In the genomic region with DNA sequence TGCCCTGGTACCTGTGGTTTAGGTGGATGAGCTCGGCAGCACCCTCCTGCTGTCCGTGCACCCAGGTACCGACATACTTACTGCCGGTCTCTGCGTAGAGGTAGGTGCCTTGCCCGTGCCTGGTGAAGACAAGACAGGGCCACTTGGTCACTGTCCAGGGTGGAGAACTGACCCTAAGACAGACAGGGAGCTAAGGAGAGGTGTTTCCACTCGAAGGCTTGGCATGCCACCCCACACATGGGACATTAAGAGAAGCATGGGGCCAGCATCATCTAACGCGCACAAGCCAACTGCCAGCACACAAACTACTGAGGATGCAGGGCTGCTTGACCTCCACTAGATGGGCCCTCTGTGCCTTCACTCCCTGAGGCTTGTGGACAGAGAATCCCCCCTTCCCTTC, we compare ENCODE assay signal across 28 mouse cellular contexts. TPM values are rescaled to one million over a fixed set of nuclear protein-coding genes. Genes with fewer than 3 reads are reported as not detected.
A peak's percentile ranks its signal among the peaks of the same experiment; 100 is the strongest.
DNase-seq lines count a peak whose midpoint lies in the region; ATAC-seq and TF ChIP-seq lines count a peak whose summit lies in the region.
"Had no signal": no experiment of that assay in that cellular context is flagged by ENCODE, and none has a peak within 500 bp of the region (broad histone marks: within the 10 kb centered on the region; RNA-seq: fewer than 3 reads in every experiment).

No protein-coding gene starts in this region.

- peak overlapping the region; percentile 96 for H3K27ac ChIP-seq in ES-Bruce4 (ENCODE audit: insufficient read depth, low read length)
- peak overlapping the region; percentile 20 for H3K27ac ChIP-seq in bone marrow, adult 2 months (ENCODE audit: control insufficient read depth, insufficient read depth, low read depth, low read length, poor library complexity)
- H3K27ac ChIP-seq in midbrain, postnatal 0 days (ENCODE audit: low read depth, low read length), result no peak overlapping the region
- H3K27ac ChIP-seq: forebrain, embryonic 10.5 days; forebrain, embryonic 13.5 days; heart, embryonic 15.5 days; hindbrain, embryonic 12.5 days; hindbrain, embryonic 15.5 days had no signal

- no peak for TF ChIP-seq CTCF in E14TG2a.4 (conservative IDR thresholded peaks at IDR 0.05; ENCODE audit: low read length)
- peak; percentile 14 for TF ChIP-seq CTCF in ES-Bruce4 (IDR thresholded peaks at IDR 0.05; ENCODE audit: low read depth, low read length)
- TF ChIP-seq CTCF in bone marrow, adult 2 months (IDR thresholded peaks at IDR 0.05; ENCODE audit: control insufficient read depth, insufficient read depth, low read length), result 0 out of 2 replicates have a peak, but pooled peaks have one; percentile 10
- TF ChIP-seq CTCF in midbrain, postnatal 0 days (IDR thresholded peaks at IDR 0.05), result no peak

- 88% methylated on average over 9 of the region's 9 CpGs for WGBS in bone marrow, adult 2 months
- WGBS in midbrain, postnatal 0 days, result 94% methylated on average over 9 of the region's 9 CpGs

- no peak for TF ChIP-seq POLR2A in ES-Bruce4 (IDR thresholded peaks at IDR 0.05; ENCODE audit: insufficient read depth, low read length)
- no peak for TF ChIP-seq POLR2A in bone marrow, adult 2 months (IDR thresholded peaks at IDR 0.05; ENCODE audit: borderline replicate concordance, control insufficient read depth, low read depth, low read length)

- 0 out of 2 replicates have a peak, but pooled peaks have one; percentile 2 for TF ChIP-seq EP300 in ES-Bruce4 (IDR thresholded peaks at IDR 0.05; ENCODE audit: insufficient read depth, low read depth, low read length)

- DNase-seq in heart, adult 11 months, result peak; percentile 92
- DNase-seq in heart, postnatal 25 days (ENCODE audit: low spot score), result no peak
- no peak for DNase-seq in embryo, embryonic 11 days
- DNase-seq in midbrain, postnatal 0 days (ENCODE audit: low spot score), result no peak
- DNase-seq: adrenal gland, postnatal 25 days; cerebellum, adult 11 months; cerebellum, adult 8-10 months; cerebellum, postnatal 10 days; cerebellum, postnatal 36 days; gastrocnemius, postnatal 14 days; heart, adult 18-20 months; heart, postnatal 4 days; kidney, adult 2 months had no signal

- H3K36me3 ChIP-seq in E14TG2a.4 (ENCODE audit: insufficient read depth, low read length) (no peaks in the 10 kb centered on the region), ES-Bruce4 (ENCODE audit: control insufficient read depth, insufficient read depth, low read length, poor library complexity, severe bottlenecking) (no peaks in the 10 kb centered on the region)
- no peaks in the 10 kb centered on the region for H3K36me3 ChIP-seq in midbrain, postnatal 0 days (ENCODE audit: insufficient read depth, low read length)
- H3K36me3 ChIP-seq: forebrain, embryonic 10.5 days; heart, embryonic 12.5 days; heart, embryonic 15.5 days; hindbrain, embryonic 12.5 days; hindbrain, embryonic 15.5 days had no signal

- no peak overlapping the region for H3K4me2 ChIP-seq in midbrain, postnatal 0 days (ENCODE audit: low read depth, low read length, poor library complexity, severe bottlenecking)
- H3K4me2 ChIP-seq: forebrain, embryonic 13.5 days; heart, embryonic 12.5 days; heart, embryonic 15.5 days; hindbrain, embryonic 12.5 days; hindbrain, embryonic 15.5 days had no signal

- H3K4me3 ChIP-seq in E14TG2a.4 (replicated peaks; ENCODE audit: low read length) (peak overlapping the region; percentile 50), ES-Bruce4 (ENCODE audit: low read depth, low read length) (no peak overlapping the region)
- no peak overlapping the region for H3K4me3 ChIP-seq in bone marrow, adult 2 months (replicated peaks; ENCODE audit: control insufficient read depth, low read depth, low read length)
- no peak overlapping the region for H3K4me3 ChIP-seq in midbrain, postnatal 0 days (ENCODE audit: low read depth, low read length)
- H3K4me3 ChIP-seq: forebrain, embryonic 10.5 days; forebrain, embryonic 13.5 days; heart, embryonic 12.5 days; heart, embryonic 15.5 days; hindbrain, embryonic 12.5 days; hindbrain, embryonic 15.5 days had no signal

- no peaks in the 10 kb centered on the region for H3K27me3 ChIP-seq in E14TG2a.4 (ENCODE audit: insufficient read depth, low read length)
- H3K27me3 ChIP-seq in ES-Bruce4 (ENCODE audit: control insufficient read depth, insufficient read depth, low read length, poor library complexity, severe bottlenecking), result no peaks in the 10 kb centered on the region
- no peaks in the 10 kb centered on the region for H3K27me3 ChIP-seq in midbrain, postnatal 0 days (ENCODE audit: insufficient read depth, low read length)
- H3K27me3 ChIP-seq: forebrain, embryonic 13.5 days; heart, embryonic 12.5 days; heart, embryonic 15.5 days; hindbrain, embryonic 12.5 days; hindbrain, embryonic 15.5 days had no signal

- H3K4me1 ChIP-seq in E14TG2a.4 (replicated peaks; ENCODE audit: low read depth, low read length), result peaks cover 91% of the 10 kb centered on the region
- H3K4me1 ChIP-seq in ES-Bruce4 (ENCODE audit: control insufficient read depth, insufficient read depth, low read length), result peaks cover 17% of the 10 kb centered on the region
- H3K4me1 ChIP-seq in bone marrow, adult 2 months (ENCODE audit: control insufficient read depth, insufficient read depth, low read length), result peaks cover 17% of the 10 kb centered on the region
- no peaks in the 10 kb centered on the region for H3K4me1 ChIP-seq in midbrain, postnatal 0 days (ENCODE audit: insufficient read depth, low read length)
- H3K4me1 ChIP-seq: forebrain, embryonic 13.5 days; heart, embryonic 15.5 days had no signal

- intact Hi-C loops in heart, postnatal 25 days (cut with DNase I), result no loop called here

- H3K9me3 ChIP-seq in E14TG2a.4 (ENCODE audit: low read length) (no peaks in the 10 kb centered on the region), ES-Bruce4 (replicated peaks; ENCODE audit: control insufficient read depth, insufficient read depth, low read length, poor library complexity, severe bottlenecking) (no peaks in the 10 kb centered on the region)
- no peaks in the 10 kb centered on the region for H3K9me3 ChIP-seq in midbrain, postnatal 0 days (ENCODE audit: low read length)
- H3K9me3 ChIP-seq: forebrain, embryonic 10.5 days; forebrain, embryonic 13.5 days; heart, embryonic 12.5 days; heart, embryonic 15.5 days; hindbrain, embryonic 12.5 days; hindbrain, embryonic 15.5 days had no signal

- ATAC-seq in midbrain, postnatal 0 days (ENCODE audit: low FRiP score), result no peak
- ATAC-seq: activated CD4-positive, CD25-positive, alpha-beta regulatory T cell, adult 4 months; forebrain, embryonic 13.5 days; forebrain, embryonic 16.5 days; intestine, postnatal 0 days had no signal

- H3K9ac ChIP-seq in ES-Bruce4 (ENCODE audit: low read depth, poor library complexity, severe bottlenecking), result no peak overlapping the region
- no peak overlapping the region for H3K9ac ChIP-seq in midbrain, postnatal 0 days (replicated peaks; ENCODE audit: low read length, poor library complexity, severe bottlenecking)
- H3K9ac ChIP-seq: forebrain, embryonic 13.5 days; heart, embryonic 12.5 days; heart, embryonic 15.5 days; hindbrain, embryonic 12.5 days; hindbrain, embryonic 15.5 days had no signal

RNA-seq across cellular contexts. Expression of gene Rsph1, which starts 11.4 kb away (rescaled TPM):
- 1 to 10 TPM; 1.7 to 2.1 TPM for total RNA-seq in heart, postnatal 25 days (2021)
- polyA plus RNA-seq in ES-Bruce4 (2011; ENCODE audit: insufficient read depth, insufficient read length, low read depth, missing spikeins), result 11.3 and 11.5 TPM in 2 replicates
- 5.8 and 10.4 TPM in 2 replicates for polyA plus RNA-seq in bone marrow, adult 2 months (2011; ENCODE audit: insufficient read depth, insufficient read length, low replicate concordance, missing spikeins)
- total RNA-seq in midbrain, postnatal 0 days (2014; rRNA removed), result 2.8 and 3.5 TPM in 2 replicates
- polyA plus RNA-seq in midbrain, postnatal 0 days (2015; fragmentation: Nextera tagmentation; extraction: Ambion mirVana), result 6.0 and 8.5 TPM in 2 replicates

RNA-seq across cellular contexts. Expression of gene Slc37a1, which starts 20.8 kb away (rescaled TPM):
- total RNA-seq in heart, postnatal 25 days (2021), result 10 to 100 TPM; 10.4 to 13.3 TPM
- polyA plus RNA-seq in ES-Bruce4 (2011; ENCODE audit: insufficient read depth, insufficient read length, low read depth, missing spikeins), result 13.4 and 14.6 TPM in 2 replicates
- polyA plus RNA-seq in bone marrow, adult 2 months (2011; ENCODE audit: insufficient read depth, insufficient read length, low replicate concordance, missing spikeins), result 5.5 and 21.9 TPM in 2 replicates
- total RNA-seq in midbrain, postnatal 0 days (2014; rRNA removed), result 11.0 and 12.7 TPM in 2 replicates
- polyA plus RNA-seq in midbrain, postnatal 0 days (2015; fragmentation: Nextera tagmentation; extraction: Ambion mirVana), result 6.9 and 7.6 TPM in 2 replicates

RNA-seq across cellular contexts. Expression of gene Ubash3a, which starts 58.2 kb away (rescaled TPM):
- not detected for total RNA-seq in heart, postnatal 25 days (2021)
- polyA plus RNA-seq in ES-Bruce4 (2011; ENCODE audit: insufficient read depth, insufficient read length, low read depth, missing spikeins), result 3.5 and 4.4 TPM in 2 replicates
- 7.3 and 13.0 TPM in 2 replicates for polyA plus RNA-seq in bone marrow, adult 2 months (2011; ENCODE audit: insufficient read depth, insufficient read length, low replicate concordance, missing spikeins)
- total RNA-seq in midbrain, postnatal 0 days (2014; rRNA removed), result not detected in 2 replicates
- polyA plus RNA-seq in midbrain, postnatal 0 days (2015; fragmentation: Nextera tagmentation; extraction: Ambion mirVana), result 0.20 TPM in 1 of 2 replicates, not detected in the other
- total RNA-seq: adrenal gland, postnatal 25 days; gastrocnemius, adult 18-20 months; gastrocnemius, postnatal 14 days had no signal
- polyA plus RNA-seq: C2C12; cortical plate, adult 2 months; forebrain, embryonic 16.5 days; hindbrain, embryonic 12.5 days; hindbrain, embryonic 15.5 days; intestine, postnatal 0 days had no signal

Comparison
In these comparisons a context has a peak if more than half of its experiments do, and no peak if none do; other contexts are left out.
1. CTCF ChIP-seq: peak in ES-Bruce4 (single experiment) and bone marrow, adult 2 months (single experiment); none in E14TG2a.4 (single experiment) and midbrain, postnatal 0 days (single experiment).